Mouse (Mus musculus) C2C12 (cell line): Measurements from ENCODE around the gene Fryl. TPM values are rescaled to one million over a fixed set of nuclear protein-coding genes. Genes with fewer than 3 reads are reported as not detected.

ENCODE experiments used
- H3K27me3 ChIP-seq: one replicate; pipeline ENCODE4 v1.6.1; 2011; ENCODE audit not compliant: control insufficient read depth, insufficient read depth, insufficient read length
- H3K36me3 ChIP-seq: one replicate; pipeline ENCODE4 v1.6.1; 2011; ENCODE audit not compliant: control insufficient read depth, insufficient read depth
- H3K4me3 ChIP-seq: one replicate; pipeline ENCODE4 v1.5.1; 2011; ENCODE audit warnings: mild to moderate bottlenecking, control low read depth; ENCODE audit not compliant: poor library complexity, insufficient read depth, severe bottlenecking
- H3K79me2 ChIP-seq: one replicate; pipeline ENCODE4 v1.6.1; 2011; ENCODE audit not compliant: control insufficient read depth, insufficient read depth
- H3K79me3 ChIP-seq: one replicate; pipeline ENCODE4 v1.6.1; 2011; ENCODE audit warnings: low read depth, control low read depth
- H3ac ChIP-seq: one replicate; pipeline ENCODE3; 2011; ENCODE audit warnings: low read depth; ENCODE audit not compliant: control insufficient read depth, insufficient read length
- CEBPB ChIP-seq: IDR thresholded peaks from one replicate; pipeline ENCODE4 v1.6.1; 2011; ENCODE audit warnings: low read depth, mild to moderate bottlenecking, control low read depth, moderate library complexity
- CTCF ChIP-seq: IDR thresholded peaks from one replicate; pipeline ENCODE4 v1.5.1; 2011; ENCODE audit not compliant: control insufficient read depth, insufficient read depth, insufficient read length
- FOSL1 ChIP-seq: IDR thresholded peaks from one replicate; pipeline ENCODE4 v1.8.0; 2011; ENCODE audit warnings: mild to moderate bottlenecking, low read length; ENCODE audit not compliant: poor library complexity, insufficient read depth, severe bottlenecking
- MAX ChIP-seq: IDR thresholded peaks from one replicate; pipeline ENCODE4 v1.6.1; 2011; ENCODE audit warnings: mild to moderate bottlenecking, control low read depth
- MYOD1 ChIP-seq: IDR thresholded peaks from one replicate; pipeline ENCODE4 v1.6.1; 2011; ENCODE audit warnings: low read depth; ENCODE audit not compliant: control insufficient read depth, insufficient read length
- MYOG ChIP-seq: IDR thresholded peaks from one replicate; pipeline ENCODE4 v1.6.1; 2011; ENCODE audit not compliant: control insufficient read depth, insufficient read length; ENCODE audit errors: extremely low read depth
- USF1 ChIP-seq: IDR thresholded peaks from one replicate; pipeline ENCODE4 v1.6.1; 2011; ENCODE audit warnings: low read depth, mild to moderate bottlenecking, control low read depth, moderate library complexity
- polyA plus RNA-seq: library from polyadenylated mRNA; unstranded; fragments of >200 nt; fragmentation: generic; extraction: Trizol; gene quantifications from one replicate; pipeline ENCODE4 v1.2.1, GENCODE M21; 2012; ENCODE audit warnings: missing spikeins

Fryl gene
- polyA plus RNA-seq, 1 experiment = 13.2 TPM

DNA sequence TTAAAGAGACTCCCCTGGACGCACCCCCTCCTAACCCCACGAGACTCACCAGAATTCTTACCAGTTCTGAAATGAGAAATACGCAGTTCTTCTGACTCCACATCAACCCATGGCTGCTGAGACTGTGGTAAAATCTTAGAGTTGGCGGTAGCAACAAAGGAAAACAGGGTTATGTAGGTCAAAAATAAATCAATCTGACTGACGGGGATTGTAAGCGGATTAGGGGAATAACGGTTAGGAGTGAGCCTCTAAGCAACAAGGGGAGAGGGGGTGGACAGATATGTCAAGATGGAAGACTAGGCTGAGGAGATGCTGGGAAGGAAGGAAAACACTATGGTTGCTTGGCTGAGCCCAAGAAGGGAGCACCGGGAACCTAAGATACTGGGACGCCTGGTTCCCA is 44.0 kb downstream of the Fryl start:
- Histone ChIP-seq H3K4me3 (no peak overlapping the region), H3K79me2 (no peaks in the 10 kb centered on the region), H3K27me3 (no peaks in the 10 kb centered on the region), H3K36me3 (no peaks in the 10 kb centered on the region), H3K79me3 (no peaks in the 10 kb centered on the region), H3ac (no peak overlapping the region)
- TF ChIP-seq CTCF (no peak), CEBPB (no peak), USF1 (no peak), MYOD1 (no peak), MYOG (no peak), FOSL1 (no peak), MAX (no peak)

DNA sequence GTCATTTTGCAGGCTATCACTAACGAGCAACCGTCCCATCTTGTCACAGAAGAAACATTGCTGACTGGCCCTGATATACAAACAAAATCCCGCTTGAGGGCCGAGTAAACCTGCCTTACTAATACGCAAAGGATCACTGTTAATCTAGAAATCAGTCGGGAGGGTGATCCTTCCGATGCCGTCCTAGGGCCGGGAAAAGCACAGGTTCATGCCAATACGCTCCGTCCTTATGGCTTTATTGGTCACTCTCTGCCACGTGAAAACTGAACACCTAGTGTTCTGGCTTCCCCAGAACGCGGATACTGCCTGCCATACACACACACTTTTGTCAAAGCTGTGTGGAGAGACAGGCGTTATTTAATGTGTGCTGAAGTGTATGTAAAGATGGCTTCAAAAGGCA is 44.5 kb downstream of the Fryl start:
- no peak overlapping the region for H3K4me3 ChIP-seq
- H3K79me2 ChIP-seq = no peaks in the 10 kb centered on the region
- no peaks in the 10 kb centered on the region for H3K79me3 ChIP-seq
- TF ChIP-seq MYOG (no peak), MAX (no peak), USF1 (no peak), MYOD1 (no peak), CTCF (no peak), CEBPB (no peak), FOSL1 (no peak)
- H3ac ChIP-seq = no peak overlapping the region
- H3K27me3 ChIP-seq = no peaks in the 10 kb centered on the region
- no peaks in the 10 kb centered on the region for H3K36me3 ChIP-seq

DNA sequence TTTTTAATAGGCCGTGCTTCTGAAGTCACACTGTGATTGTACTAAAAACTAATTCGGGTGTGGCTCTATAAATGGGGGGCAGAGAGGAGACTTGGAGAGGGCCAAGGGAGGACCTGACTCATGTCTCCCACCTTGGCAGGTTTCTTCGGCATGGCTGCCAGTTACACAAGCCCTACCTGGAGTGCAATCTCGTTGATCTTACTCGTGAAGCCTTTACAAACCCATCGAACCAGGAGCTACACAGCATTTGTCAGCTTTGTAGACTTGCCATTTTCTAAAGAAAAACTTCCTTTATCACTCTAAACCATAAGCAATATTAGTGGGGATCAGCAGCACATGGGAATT is 45.5 kb downstream of the Fryl start:
- Histone ChIP-seq H3K36me3 (no peaks in the 10 kb centered on the region), H3ac (no peak overlapping the region), H3K79me2 (no peaks in the 10 kb centered on the region), H3K79me3 (peaks cover 1% of the 10 kb centered on the region), H3K27me3 (no peaks in the 10 kb centered on the region), H3K4me3 (no peak overlapping the region)
- no peak for TF ChIP-seq MYOG
- TF ChIP-seq CEBPB = no peak
- TF ChIP-seq MAX = no peak
- TF ChIP-seq MYOD1 = no peak
- no peak for TF ChIP-seq FOSL1
- no peak for TF ChIP-seq USF1
- TF ChIP-seq CTCF = no peak

DNA sequence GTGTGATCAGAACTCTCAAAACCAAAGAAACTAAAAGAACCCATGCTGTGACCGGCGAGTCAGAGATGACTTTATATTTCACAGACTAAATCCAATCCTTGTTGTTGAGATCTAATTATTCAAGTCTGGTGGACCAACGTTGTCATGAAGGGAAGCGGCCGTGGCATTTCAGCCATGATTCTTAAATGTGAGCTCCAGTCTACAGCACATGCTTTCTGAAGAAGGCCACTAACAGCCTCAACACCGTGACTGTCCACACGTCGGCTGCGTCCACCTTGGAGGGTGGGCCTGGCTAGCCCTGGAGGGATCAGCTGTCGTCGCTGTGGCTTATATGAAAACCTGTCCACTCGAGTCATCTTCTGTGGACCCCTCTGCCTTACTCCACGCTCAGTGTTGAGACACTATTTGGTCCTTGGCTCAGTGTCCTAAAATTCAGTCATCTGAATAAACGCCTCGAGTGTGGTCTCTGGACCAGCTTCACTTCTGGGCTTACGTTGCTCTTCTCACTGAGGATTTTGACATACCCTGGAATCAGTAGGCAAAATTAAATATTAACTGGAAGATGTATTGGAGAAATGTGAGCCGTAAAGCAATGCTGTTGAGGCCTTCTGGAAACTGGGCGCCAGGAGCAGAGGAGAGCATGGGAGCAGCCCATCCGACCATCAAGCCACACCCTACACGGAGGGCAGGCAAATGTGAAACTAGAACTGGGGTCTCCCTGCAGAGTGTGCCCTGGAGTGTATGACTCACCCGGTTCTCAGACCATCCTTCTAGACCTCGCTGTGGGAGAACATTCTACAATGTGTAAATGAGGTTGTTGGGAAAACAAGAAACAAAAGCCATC is 46.1 kb downstream of the Fryl start:
- H3ac ChIP-seq = no peak overlapping the region

DNA sequence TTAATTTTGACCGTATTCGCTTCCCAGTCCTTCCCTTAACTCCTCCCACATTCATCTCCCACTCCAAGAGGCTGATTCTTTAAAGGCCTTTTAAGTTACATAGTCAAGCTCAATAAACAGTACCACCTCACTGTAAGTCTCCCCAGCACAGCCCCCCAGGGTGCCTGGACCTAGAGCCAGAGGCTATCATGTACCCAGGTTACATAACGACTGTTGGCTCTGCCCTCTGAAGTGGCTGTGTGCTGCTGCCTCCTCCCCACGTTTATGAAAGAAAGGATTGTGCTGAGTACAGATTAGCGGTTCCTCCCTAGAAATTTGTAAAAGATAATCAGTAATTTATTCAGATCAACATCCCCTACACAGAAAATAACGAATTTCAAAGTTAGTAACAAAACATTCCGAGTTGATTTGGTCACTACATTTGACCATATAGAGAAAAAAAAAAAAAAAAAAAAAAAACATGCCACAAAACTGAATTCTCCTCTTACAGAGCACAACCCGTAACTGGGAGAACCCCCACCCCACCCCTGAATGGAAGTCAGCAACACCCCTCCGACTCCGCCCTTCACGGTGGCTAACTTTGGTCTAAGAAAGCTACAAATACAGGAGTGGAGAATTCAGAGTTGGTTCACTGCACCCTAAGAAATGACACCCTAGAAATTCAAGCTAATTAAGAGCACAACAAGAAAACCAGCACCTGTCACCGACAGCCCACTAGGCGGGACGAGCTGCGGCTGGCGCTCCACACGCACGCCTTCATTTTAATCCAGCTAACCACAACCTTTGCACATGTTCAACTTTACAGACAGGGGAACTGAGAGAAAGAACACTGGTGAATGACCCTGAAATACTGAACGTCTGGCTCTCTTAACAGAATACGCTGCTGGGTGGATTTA is 47.0 kb downstream of the Fryl start:
- H3K79me2 ChIP-seq = no peaks in the 10 kb centered on the region
- no peak overlapping the region for H3ac ChIP-seq
- TF ChIP-seq FOSL1 (no peak), CTCF (no peak), MYOG (no peak), CEBPB (no peak), MAX (no peak), USF1 (no peak), MYOD1 (no peak)
- H3K36me3 ChIP-seq = no peaks in the 10 kb centered on the region
- H3K4me3 ChIP-seq = no peak overlapping the region
- H3K79me3 ChIP-seq = peaks cover 1% of the 10 kb centered on the region
- no peaks in the 10 kb centered on the region for H3K27me3 ChIP-seq

More for the DNA sequence above, 46.1 kb downstream of the Fryl start:
- Histone ChIP-seq H3K79me2 (no peaks in the 10 kb centered on the region), H3K4me3 (no peak overlapping the region), H3K27me3 (no peaks in the 10 kb centered on the region), H3K36me3 (no peaks in the 10 kb centered on the region), H3K79me3 (peaks cover 1% of the 10 kb centered on the region)
- TF ChIP-seq USF1 (no peak), MYOG (no peak), MAX (no peak), CEBPB (no peak), CTCF (no peak), MYOD1 (no peak), FOSL1 (no peak)
